Mouse (Mus musculus): ENCODE measurements around the gene Mindy4. TPM values are rescaled to one million over a fixed set of nuclear protein-coding genes. Genes with fewer than 3 reads are reported as not detected.

Mindy4 gene
- polyA plus RNA-seq, 1 experiment, result 7.2 TPM

DNA sequence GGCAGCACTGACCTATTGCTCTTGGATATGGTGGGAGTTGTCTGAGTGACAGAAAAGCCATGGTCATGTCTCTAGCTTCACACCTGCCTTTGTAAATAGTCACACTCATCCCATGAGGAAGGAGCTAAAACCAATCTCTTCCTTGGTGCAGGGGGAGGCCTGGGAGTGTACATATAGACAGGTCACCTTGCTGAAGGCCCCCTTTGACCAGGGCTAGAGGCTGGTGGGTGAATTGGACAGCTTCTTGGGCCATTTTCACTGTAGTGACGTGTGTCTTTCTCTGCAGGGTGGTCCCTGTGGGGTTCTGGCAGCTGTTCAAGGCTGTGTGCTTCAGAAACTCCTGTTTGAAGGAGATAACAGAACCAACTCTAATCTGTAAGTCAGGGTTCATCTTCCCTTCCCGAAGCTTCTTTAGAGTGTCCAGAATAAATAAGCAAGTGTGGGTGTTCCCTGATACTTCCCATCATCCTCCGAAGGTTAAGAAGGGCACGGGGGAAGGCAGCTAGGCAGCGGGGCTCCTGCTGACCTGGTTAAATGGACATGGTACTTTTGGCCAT is 60.4 kb downstream of the Mindy4 start:
- TF ChIP-seq POLR2A (IDR thresholded peaks at IDR 0.05; ENCODE audit: extremely low read depth, insufficient read depth, low read length), result no peak
- TF ChIP-seq CTCF (IDR thresholded peaks at IDR 0.05; ENCODE audit: extremely low read depth, insufficient read depth, low read length), result no peak
- no peaks in the 10 kb centered on the region for H3K4me1 ChIP-seq (ENCODE audit: control insufficient read depth, insufficient read depth, low read length)
- H3K4me3 ChIP-seq (ENCODE audit: insufficient read depth, low read length), result no peak overlapping the region
- no peak overlapping the region for H3K27ac ChIP-seq (ENCODE audit: insufficient read depth, low read length)

DNA sequence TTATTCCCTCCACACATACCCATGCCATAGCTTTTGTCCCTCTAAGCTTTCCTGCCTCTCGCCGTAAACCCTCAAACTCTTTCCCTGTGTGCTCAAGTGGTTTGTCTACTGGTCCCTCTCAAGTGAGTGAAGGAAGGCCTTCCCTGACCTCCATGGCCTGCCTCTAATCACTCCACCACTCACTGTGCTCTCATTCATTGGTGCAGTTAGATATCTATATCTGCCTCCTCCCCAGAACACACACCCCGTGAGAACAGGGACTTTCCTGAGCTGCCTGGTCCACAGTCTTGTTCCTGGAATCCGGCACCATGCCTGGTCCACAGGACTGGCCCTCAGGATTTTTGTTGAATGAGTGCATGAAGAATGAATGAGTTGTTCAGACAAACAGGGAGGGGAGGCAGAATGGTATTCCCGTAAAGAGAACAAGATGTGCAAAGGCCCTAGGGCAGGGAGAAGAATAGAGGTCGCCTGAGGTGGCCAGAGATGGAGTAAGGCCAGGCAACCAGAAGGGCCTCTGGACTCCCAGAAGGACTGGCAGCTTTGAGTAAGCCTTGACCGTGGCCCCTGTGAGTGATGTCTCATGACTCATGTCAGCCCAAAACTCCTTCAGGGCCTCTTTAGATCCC is 61.7 kb downstream of the Mindy4 start:
- Histone ChIP-seq H3K4me3 (ENCODE audit: insufficient read depth, low read length) (no peak overlapping the region), H3K27ac (ENCODE audit: insufficient read depth, low read length) (no peak overlapping the region), H3K4me1 (ENCODE audit: control insufficient read depth, insufficient read depth, low read length) (no peaks in the 10 kb centered on the region)
- TF ChIP-seq POLR2A (IDR thresholded peaks at IDR 0.05; ENCODE audit: extremely low read depth, insufficient read depth, low read length) (no peak), CTCF (IDR thresholded peaks at IDR 0.05; ENCODE audit: extremely low read depth, insufficient read depth, low read length) (no peak)

DNA sequence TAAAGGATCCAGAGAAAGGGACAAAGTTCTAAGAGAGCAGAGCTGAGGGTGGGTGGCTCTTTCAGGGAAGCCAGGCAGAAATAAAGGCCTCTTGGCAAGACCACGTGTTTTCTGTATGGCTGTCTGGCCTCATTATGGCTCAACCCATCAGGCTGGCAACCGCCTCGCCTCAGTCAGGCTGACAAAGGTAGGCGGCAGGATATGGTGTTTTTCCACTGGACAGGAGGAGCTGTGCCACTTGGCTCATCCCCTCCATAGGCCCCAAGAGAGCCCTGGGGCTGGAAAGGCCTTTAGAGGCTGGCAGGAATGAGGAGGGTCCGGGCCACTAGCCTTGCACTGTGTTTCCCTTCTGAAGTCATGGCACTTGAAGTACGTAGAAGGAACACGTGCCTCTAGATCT is 69.8 kb downstream of the Mindy4 start:
- TF ChIP-seq CTCF (IDR thresholded peaks at IDR 0.05; ENCODE audit: extremely low read depth, insufficient read depth, low read length), result no peak
- no peak for TF ChIP-seq POLR2A (IDR thresholded peaks at IDR 0.05; ENCODE audit: extremely low read depth, insufficient read depth, low read length)
- Histone ChIP-seq H3K4me1 (ENCODE audit: control insufficient read depth, insufficient read depth, low read length) (no peaks in the 10 kb centered on the region), H3K27ac (ENCODE audit: insufficient read depth, low read length) (no peak overlapping the region), H3K4me3 (ENCODE audit: insufficient read depth, low read length) (no peak overlapping the region)

DNA sequence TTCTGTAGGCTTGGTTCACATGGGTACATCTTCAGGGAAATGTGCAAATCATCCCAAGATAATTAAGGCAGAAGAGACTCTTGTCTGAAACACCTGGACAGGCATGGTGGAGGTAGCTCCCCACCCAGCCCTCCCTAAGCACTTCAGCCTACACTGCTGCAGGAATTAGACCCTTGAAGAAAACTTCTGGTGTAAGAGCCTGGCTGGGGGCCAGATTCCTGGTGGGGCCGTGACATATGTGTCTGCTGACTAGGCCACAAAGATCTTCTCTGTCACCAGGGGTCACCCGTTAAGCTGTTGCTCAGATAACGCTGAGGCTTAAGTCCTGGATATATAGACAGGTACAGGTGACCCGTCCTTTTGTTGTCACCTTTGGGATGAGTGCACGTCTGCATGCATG is 70.3 kb downstream of the Mindy4 start:
- no peak for TF ChIP-seq CTCF (IDR thresholded peaks at IDR 0.05; ENCODE audit: extremely low read depth, insufficient read depth, low read length)
- no peak for TF ChIP-seq POLR2A (IDR thresholded peaks at IDR 0.05; ENCODE audit: extremely low read depth, insufficient read depth, low read length)
- H3K4me3 ChIP-seq (ENCODE audit: insufficient read depth, low read length), result no peak overlapping the region
- H3K4me1 ChIP-seq (ENCODE audit: control insufficient read depth, insufficient read depth, low read length), result no peaks in the 10 kb centered on the region
- H3K27ac ChIP-seq (ENCODE audit: insufficient read depth, low read length), result no peak overlapping the region

DNA sequence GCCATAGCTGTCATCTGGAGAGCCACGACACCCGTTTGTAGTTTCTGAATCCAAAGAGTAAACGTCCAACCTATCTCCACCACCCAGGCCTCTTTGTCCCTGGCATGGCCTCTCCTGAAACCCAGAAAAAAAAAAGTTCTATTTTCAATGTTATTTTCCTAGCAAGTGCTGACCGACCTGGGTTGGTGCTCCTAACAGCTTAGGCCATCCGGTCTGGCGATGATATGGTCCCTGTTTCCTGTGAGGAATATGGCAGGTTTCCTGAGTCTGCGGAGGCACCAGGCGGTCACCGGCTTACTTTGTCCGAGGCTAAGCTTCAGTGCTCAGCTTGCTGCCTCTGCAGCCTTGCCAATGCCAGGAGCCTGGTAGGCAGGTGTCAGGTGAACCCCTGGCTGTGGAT is 71.8 kb downstream of the Mindy4 start:
- no peak overlapping the region for H3K4me3 ChIP-seq (ENCODE audit: insufficient read depth, low read length)
- TF ChIP-seq POLR2A (IDR thresholded peaks at IDR 0.05; ENCODE audit: extremely low read depth, insufficient read depth, low read length) (no peak), CTCF (IDR thresholded peaks at IDR 0.05; ENCODE audit: extremely low read depth, insufficient read depth, low read length) (no peak)
- no peak overlapping the region for H3K27ac ChIP-seq (ENCODE audit: insufficient read depth, low read length)

DNA sequence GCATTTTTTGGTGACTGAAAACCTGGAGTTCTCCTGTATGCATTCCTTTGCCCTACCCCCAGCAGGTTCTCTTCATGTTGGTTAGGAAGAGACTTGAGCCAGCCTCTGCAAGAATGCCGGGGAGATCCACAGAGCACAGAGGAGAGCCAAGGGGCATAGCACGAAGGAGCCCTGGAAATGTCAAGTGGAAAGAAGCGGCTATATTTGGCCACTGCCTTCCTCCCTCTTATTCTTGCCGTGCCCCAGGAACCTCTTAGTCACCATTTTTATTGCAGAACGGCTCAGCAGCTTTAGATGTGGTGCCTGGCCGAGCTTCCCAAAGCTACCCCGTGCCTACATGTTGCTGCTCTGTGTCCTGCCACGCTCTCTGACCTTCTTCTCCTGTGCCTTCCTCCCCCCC is 72.6 kb downstream of the Mindy4 start:
- TF ChIP-seq CTCF (IDR thresholded peaks at IDR 0.05; ENCODE audit: extremely low read depth, insufficient read depth, low read length) (no peak), POLR2A (IDR thresholded peaks at IDR 0.05; ENCODE audit: extremely low read depth, insufficient read depth, low read length) (no peak)
- Histone ChIP-seq H3K4me3 (ENCODE audit: insufficient read depth, low read length) (no peak overlapping the region), H3K27ac (ENCODE audit: insufficient read depth, low read length) (no peak overlapping the region), H3K4me1 (ENCODE audit: control insufficient read depth, insufficient read depth, low read length) (no peaks in the 10 kb centered on the region)

More for the DNA sequence above, 71.8 kb downstream of the Mindy4 start:
- no peaks in the 10 kb centered on the region for H3K4me1 ChIP-seq (ENCODE audit: control insufficient read depth, insufficient read depth, low read length)

DNA sequence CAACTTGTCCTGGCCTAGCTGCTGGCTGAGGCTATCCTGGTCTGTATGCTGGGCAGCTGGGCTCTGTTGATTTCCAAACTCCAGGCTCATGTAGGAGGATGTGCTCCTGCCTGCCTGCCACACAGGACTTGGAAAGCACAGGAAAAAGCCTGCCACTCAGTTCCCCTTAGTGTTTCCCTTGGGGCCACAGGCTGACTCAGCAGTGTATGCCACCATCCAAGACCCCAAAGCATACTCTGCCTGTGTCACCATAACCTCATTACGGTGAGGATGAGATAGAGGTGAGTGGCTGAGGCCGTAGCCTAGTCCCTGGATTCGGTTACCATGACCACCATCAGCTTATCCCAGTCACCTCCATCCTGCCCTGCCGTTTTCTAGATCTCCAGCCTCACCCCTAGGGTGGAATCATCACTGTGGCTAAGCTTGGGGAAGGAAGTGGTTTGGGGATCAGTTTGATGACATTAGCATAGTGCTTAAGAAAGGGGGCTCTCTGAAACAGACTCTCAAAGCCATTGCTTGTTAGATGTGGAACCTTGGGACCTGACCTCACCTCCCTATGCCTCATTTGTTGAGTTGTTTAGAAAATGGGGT is 73.6 kb downstream of the Mindy4 start:
- no peak overlapping the region for H3K27ac ChIP-seq (ENCODE audit: insufficient read depth, low read length)
- H3K4me1 ChIP-seq (ENCODE audit: control insufficient read depth, insufficient read depth, low read length), result no peaks in the 10 kb centered on the region
- no peak overlapping the region for H3K4me3 ChIP-seq (ENCODE audit: insufficient read depth, low read length)
- TF ChIP-seq CTCF (IDR thresholded peaks at IDR 0.05; ENCODE audit: extremely low read depth, insufficient read depth, low read length), result no peak
- TF ChIP-seq POLR2A (IDR thresholded peaks at IDR 0.05; ENCODE audit: extremely low read depth, insufficient read depth, low read length), result no peak

DNA sequence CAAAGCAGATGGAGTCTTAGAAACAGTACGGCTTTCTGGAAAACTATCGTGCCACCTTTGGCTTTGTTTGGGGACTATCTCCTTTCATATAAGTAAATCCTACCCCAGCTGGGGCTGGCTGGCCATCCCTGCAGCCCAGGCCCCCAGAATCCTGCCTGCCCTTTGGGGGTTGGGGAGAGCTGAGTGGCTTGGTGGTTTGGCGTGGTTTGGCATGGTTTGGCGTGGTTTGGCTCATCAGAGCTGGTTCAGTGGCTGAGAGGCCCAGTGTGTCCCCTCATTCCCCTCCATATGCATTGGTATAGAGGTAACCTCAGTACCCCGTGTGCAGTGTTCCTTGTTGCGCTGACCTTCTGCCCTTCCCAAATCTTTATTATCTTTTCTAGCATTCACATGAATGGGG is 74.9 kb downstream of the Mindy4 start:
- no peak for TF ChIP-seq POLR2A (IDR thresholded peaks at IDR 0.05; ENCODE audit: extremely low read depth, insufficient read depth, low read length)
- no peak for TF ChIP-seq CTCF (IDR thresholded peaks at IDR 0.05; ENCODE audit: extremely low read depth, insufficient read depth, low read length)
- no peak overlapping the region for H3K27ac ChIP-seq (ENCODE audit: insufficient read depth, low read length)
- no peak overlapping the region for H3K4me3 ChIP-seq (ENCODE audit: insufficient read depth, low read length)
- H3K4me1 ChIP-seq (ENCODE audit: control insufficient read depth, insufficient read depth, low read length), result no peaks in the 10 kb centered on the region

DNA sequence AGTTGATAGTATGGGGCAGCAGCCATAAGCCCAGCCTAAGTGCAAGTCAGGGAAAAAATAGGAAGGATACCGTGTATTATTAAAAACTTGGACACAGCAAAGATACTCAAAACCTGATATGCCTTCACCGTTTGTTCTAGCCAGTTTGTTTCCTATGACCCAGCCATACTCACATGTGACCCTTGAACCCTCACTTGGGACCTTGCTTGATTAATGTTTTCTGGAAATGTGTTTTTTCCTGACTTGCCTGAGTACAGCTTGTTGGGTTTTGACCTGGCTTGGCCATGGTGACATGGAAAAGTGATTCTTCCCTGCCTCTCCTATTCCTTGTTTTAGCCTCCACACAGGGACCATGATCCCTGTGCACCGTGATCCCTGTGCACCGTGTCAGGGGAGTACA is 75.3 kb downstream of the Mindy4 start:
- TF ChIP-seq CTCF (IDR thresholded peaks at IDR 0.05; ENCODE audit: extremely low read depth, insufficient read depth, low read length), result no peak
- no peak for TF ChIP-seq POLR2A (IDR thresholded peaks at IDR 0.05; ENCODE audit: extremely low read depth, insufficient read depth, low read length)
- Histone ChIP-seq H3K27ac (ENCODE audit: insufficient read depth, low read length) (no peak overlapping the region), H3K4me1 (ENCODE audit: control insufficient read depth, insufficient read depth, low read length) (no peaks in the 10 kb centered on the region)

DNA sequence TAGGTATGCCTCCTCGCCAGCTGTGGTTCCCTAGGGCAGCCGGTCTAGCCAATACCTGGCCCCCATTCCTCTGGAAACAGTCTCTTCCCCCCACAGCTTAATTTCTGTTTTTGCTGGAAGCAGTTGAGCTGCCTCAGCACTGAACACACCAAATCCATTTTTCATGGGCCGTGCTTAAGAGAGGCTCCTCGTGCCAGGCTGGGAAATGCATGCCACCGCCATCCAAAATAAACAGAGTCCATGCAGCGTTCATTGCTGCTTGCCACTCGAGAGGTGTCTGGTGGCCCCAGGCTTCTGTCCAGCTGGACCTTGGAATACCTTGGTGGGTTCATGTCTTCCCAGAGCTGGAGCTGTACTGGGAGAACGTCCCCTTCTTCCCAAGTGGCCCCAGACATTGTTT is 77.8 kb downstream of the Mindy4 start:
- TF ChIP-seq CTCF (IDR thresholded peaks at IDR 0.05; ENCODE audit: extremely low read depth, insufficient read depth, low read length) (no peak), POLR2A (IDR thresholded peaks at IDR 0.05; ENCODE audit: extremely low read depth, insufficient read depth, low read length) (no peak)
- Histone ChIP-seq H3K4me3 (ENCODE audit: insufficient read depth, low read length) (no peak overlapping the region), H3K27ac (ENCODE audit: insufficient read depth, low read length) (no peak overlapping the region), H3K4me1 (ENCODE audit: control insufficient read depth, insufficient read depth, low read length) (no peaks in the 10 kb centered on the region)

More for the DNA sequence above, 75.3 kb downstream of the Mindy4 start:
- H3K4me3 ChIP-seq (ENCODE audit: insufficient read depth, low read length), result no peak overlapping the region
